Mouse (Mus musculus): Measurements from ENCODE around the gene Mrpl14. TPM values are rescaled to one million over a fixed set of nuclear protein-coding genes. Genes with fewer than 3 reads are reported as not detected.

The Mrpl14 gene
- polyA plus RNA-seq, 1 experiment from 2014 or later = 152 TPM

DNA sequence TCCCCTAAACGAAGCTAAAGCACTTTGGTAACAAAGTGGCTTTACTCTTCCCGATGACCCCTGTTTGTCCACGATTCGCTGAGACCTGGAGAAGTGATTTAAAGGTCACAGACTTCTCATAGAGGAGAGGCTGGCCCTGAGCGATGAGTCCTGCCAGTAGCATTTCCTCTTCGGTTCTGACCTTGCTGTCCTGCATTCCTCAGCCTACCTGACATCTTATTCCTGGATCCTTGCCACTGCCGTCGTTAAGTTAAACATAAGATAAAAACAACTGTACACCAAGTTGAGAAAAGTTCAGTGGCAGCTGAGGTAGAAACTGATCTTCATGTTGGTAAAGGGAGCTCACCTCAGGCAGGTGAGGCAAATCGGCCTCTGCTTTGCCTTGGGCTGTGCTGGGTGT, 3.0 kb downstream of the Mrpl14 start:
- no peak for ATAC-seq (ENCODE audit: insufficient number of reproducible peaks, insufficient read depth, low FRiP score, low TSS enrichment, low read depth)
- Histone ChIP-seq H3K9ac (no peak overlapping the region), H3K36me3 (no peaks in the 10 kb centered on the region), H3K27me3 (no peaks in the 10 kb centered on the region), H3K4me1 (peaks cover 37% of the 10 kb centered on the region), H3K4me3 (no peak overlapping the region), H3K27ac (no peak overlapping the region), H3K9me3 (no peaks in the 10 kb centered on the region), H3K4me2 (no peak overlapping the region)
- WGBS = 87% methylated on average over 9 of the region's 9 CpGs

DNA sequence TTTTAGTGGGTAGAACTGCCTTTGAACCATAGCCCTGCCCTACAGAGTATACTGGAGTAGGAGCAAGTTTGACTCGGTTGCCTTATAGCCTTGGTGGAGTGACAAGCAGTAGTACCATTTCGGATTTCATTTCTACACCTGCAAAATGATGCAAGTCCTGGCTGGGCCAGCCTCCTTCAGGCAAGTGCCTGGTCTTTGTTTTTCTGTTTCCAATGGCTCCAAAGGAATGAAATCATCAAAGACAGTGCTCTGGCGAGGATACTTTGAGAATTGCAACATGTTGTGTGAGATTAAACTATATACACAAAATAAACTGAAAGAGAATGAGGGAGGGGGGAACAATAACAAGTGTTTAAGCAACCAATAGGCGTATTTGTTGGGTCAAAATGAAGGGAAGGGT, 3.9 kb downstream of the Mrpl14 start:
- Histone ChIP-seq H3K27me3 (no peaks in the 10 kb centered on the region), H3K36me3 (no peaks in the 10 kb centered on the region), H3K4me2 (no peak overlapping the region), H3K4me3 (no peak overlapping the region), H3K4me1 (peaks cover 28% of the 10 kb centered on the region), H3K9me3 (no peaks in the 10 kb centered on the region), H3K27ac (no peak overlapping the region), H3K9ac (no peak overlapping the region)
- 87% methylated on average over 4 of the region's 4 CpGs for WGBS
- ATAC-seq (ENCODE audit: insufficient number of reproducible peaks, insufficient read depth, low FRiP score, low TSS enrichment, low read depth) = no peak

DNA sequence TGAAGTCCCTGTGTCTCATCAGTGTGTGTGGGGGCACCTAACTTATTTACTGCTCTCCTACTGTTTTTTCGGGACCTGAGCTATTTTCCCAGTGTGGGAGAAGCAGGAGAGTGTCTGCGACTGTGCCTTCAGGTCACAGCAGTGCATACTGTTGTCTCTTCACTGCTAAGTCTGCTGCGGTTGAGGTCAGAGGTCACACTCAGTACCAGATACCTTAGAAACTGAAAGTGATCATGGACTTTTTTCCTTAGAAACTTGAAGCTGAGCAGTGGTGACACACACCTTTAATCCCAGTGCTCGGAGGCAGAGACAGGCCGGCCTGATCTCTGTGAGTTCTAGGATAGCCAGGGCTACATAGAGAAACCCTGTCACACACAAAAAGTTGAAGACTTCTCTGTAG, 6.0 kb downstream of the Mrpl14 start:
- Histone ChIP-seq H3K27me3 (no peaks in the 10 kb centered on the region), H3K9me3 (no peaks in the 10 kb centered on the region), H3K4me3 (no peak overlapping the region), H3K9ac (no peak overlapping the region), H3K27ac (no peak overlapping the region), H3K36me3 (peaks cover 10% of the 10 kb centered on the region), H3K4me2 (no peak overlapping the region), H3K4me1 (peaks cover 22% of the 10 kb centered on the region)
- WGBS = 64% methylated on average over 5 of the region's 5 CpGs
- no peak for ATAC-seq (ENCODE audit: insufficient number of reproducible peaks, insufficient read depth, low FRiP score, low TSS enrichment, low read depth)

DNA sequence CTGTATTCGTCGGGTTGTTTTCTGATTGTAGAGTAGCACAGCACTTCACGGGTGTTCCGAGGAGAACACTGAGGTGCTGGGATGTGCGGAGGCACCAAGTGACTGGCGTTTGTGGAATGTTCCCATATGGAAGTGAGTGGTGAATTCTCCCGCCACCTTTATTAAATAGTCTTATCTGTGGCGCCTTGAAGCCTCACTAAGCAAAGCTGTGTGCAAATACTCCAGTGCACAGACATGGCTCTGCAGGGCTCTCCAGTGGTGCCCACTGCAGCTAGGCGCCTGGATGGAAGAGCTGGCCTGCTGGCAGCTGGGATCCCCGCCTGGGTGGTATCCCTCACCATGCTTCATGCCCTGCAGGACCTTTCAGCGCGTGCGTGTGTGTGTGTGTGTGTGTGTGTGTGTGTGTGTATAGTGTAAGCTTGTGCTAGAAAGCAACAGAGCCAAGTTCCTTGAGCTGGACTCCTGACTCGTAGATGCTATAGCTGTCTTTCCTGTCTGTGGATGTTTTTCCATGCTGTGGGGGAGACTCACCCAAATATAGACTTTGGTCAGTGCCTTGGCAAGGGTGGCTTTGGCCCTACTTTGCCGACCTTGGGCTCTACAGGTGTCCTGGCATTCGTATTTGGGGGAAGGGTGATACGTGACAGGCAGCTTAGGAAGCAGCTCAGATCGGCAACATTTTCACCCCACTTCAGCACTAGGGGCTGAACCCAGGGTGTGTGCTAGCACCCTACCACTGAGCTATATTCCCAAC, 7.9 kb downstream of the Mrpl14 start:
- ATAC-seq (ENCODE audit: insufficient number of reproducible peaks, insufficient read depth, low FRiP score, low TSS enrichment, low read depth) = no peak

DNA sequence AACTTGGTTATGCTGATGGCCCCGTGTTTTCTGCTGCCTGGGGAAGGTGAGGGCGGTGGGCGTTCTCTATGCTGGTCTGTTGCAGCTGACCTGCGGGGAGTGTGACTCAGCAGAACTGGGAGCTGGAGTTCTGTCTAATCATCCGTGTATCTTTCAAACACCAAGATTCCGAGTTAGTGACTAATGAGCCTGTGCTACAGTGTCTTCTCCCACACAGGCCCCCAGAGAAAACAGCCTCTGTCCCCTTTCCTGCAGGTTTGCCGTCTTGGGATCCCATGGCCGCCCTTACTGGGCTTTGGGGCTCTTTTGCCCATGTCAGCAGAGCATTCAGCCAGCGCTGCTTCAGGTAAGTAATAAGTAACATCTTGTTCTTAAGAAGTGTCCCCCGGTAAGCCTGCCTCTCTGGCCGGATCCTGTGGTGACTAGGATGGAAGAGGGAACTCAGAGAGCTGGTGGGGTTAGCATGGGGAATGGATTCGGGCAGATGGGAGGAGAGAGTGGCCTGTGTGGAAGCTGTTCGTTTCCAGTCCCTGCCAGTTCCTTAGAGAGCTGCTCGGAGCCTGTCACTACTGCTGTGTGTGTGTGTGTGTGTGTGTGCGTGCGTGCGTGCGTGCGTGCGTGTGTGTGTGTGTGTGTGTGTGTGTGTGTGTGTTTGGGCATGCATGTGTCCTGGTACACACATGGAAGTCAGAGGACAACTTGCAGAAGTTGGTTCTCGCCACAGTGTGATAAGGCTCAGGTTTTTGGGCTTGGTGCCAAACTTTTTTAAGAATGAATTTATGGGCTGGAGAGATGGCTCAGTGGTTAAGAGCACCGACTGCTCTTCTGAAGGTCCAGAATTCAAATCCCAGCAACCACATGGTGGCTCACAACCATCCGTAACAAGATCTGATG, 9.4 kb downstream of the Mrpl14 start:
- 77% methylated on average over 23 of the region's 23 CpGs for WGBS
- no peak overlapping the region for H3K27ac ChIP-seq
- no peak for ATAC-seq (ENCODE audit: insufficient number of reproducible peaks, insufficient read depth, low FRiP score, low TSS enrichment, low read depth)

More for the DNA sequence above, 7.9 kb downstream of the Mrpl14 start:
- 82% methylated on average over 18 of the region's 18 CpGs for WGBS
- no peaks in the 10 kb centered on the region for H3K27me3 ChIP-seq
- peaks cover 24% of the 10 kb centered on the region for H3K36me3 ChIP-seq
- no peak overlapping the region for H3K4me3 ChIP-seq
- H3K9me3 ChIP-seq = no peaks in the 10 kb centered on the region
- H3K4me2 ChIP-seq = no peak overlapping the region
- 0 out of 2 replicates have a peak, but pooled peaks cover 10% of the 10 kb centered on the region for H3K4me1 ChIP-seq
- 0 out of 2 replicates have a peak overlapping the region, but pooled peaks have one; percentile 7 for H3K27ac ChIP-seq
- H3K9ac ChIP-seq = no peak overlapping the region

DNA sequence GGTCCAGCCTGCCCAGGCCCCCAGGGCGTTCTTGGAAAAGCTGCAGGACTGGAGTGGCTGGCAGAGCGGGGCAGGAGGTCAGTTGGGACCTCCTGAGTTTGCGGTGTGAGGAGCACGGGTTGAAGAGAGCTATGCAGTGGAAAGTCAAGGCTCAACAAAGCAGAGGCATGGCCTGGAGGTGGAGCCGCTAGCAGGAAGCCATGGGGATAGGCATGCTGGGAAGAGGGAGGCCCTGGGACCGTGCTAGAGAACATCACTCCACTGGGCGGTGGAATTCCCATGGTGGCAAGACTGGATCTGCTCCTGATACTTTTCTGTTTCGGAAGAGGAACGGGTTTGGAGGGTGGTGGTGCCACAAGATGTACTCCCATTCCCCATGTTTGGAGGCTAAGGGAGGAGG, 10.9 kb downstream of the Mrpl14 start:
- Histone ChIP-seq H3K4me2 (no peak overlapping the region), H3K27ac (peak overlapping the region; percentile 23; the same call in 1 of the 2 replicates), H3K9me3 (no peaks in the 10 kb centered on the region), H3K36me3 (peaks cover 32% of the 10 kb centered on the region), H3K27me3 (no peaks in the 10 kb centered on the region), H3K4me1 (peaks cover 27% of the 10 kb centered on the region; the same call in 1 of the 2 replicates), H3K9ac (no peak overlapping the region), H3K4me3 (no peak overlapping the region)
- no peak for ATAC-seq (ENCODE audit: insufficient number of reproducible peaks, insufficient read depth, low FRiP score, low TSS enrichment, low read depth)
- 86% methylated on average over 9 of the region's 9 CpGs for WGBS

More for the DNA sequence above, 9.4 kb downstream of the Mrpl14 start:
- Histone ChIP-seq H3K9me3 (no peaks in the 10 kb centered on the region), H3K4me2 (no peak overlapping the region), H3K4me1 (peaks cover 17% of the 10 kb centered on the region; the same call in 1 of the 2 replicates), H3K36me3 (peaks cover 32% of the 10 kb centered on the region), H3K9ac (0 out of 2 replicates have a peak overlapping the region, but pooled peaks have one; percentile 27), H3K4me3 (no peak overlapping the region), H3K27me3 (no peaks in the 10 kb centered on the region)

DNA sequence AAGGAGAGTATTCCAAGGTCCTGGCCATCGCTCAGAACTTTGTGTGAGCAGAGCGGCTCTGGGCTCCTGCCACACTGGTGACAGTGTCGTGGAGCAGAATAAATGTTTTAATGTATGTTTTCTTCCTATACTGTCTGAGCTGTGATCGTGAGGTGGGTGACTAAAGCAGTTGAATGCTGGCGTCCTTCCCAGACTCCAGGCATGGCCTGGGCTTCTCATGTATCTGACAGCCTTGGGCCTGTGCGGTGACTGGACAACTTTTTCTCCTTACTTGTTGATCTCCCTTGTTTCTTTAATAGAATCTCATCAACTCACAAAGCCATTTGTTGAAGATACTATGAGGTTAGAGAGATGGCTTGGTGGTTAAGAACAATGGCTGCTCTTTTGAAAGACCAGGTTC, 12.2 kb downstream of the Mrpl14 start:
- Histone ChIP-seq H3K27me3 (no peaks in the 10 kb centered on the region), H3K4me1 (peaks cover 22% of the 10 kb centered on the region; the same call in 1 of the 2 replicates), H3K9ac (no peak overlapping the region), H3K4me2 (no peak overlapping the region), H3K4me3 (no peak overlapping the region), H3K27ac (no peak overlapping the region), H3K36me3 (peaks cover 32% of the 10 kb centered on the region), H3K9me3 (no peaks in the 10 kb centered on the region)
- 82% methylated on average over 6 of the region's 6 CpGs for WGBS
- no peak for ATAC-seq (ENCODE audit: insufficient number of reproducible peaks, insufficient read depth, low FRiP score, low TSS enrichment, low read depth)

DNA sequence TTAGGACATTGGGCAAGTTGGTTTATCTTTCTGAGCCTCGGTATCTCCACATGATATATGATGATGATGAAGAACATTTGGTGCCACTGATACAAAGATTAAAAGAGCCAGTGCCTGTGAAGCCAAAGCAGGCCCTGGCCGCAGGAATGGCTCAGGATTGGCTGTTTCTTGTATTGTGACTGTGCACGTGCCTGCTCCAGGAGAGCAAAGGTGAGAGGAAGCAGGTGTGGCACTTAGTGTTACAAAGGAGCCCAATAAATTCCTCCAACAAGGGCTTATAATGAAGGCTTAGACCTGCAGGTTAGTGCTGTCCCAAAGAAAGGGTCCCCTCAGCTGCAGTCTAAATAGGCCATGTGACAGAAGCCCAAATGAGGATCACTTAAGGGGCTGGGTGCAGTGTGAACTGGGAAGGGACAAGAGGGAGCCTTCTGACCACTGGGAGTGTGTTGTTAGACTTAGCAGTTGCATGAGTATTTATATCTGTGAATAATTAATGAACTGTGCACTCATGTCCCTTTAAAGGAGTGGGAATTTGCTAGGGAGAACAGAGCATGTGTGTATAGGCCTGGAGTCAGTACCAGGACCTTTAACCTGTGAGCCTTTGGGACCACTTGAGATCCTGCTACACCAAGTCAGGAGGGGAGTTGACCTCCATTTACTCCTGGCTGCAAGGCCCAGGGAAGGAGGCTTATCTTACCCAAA, 13.1 kb downstream of the Mrpl14 start:
- 94% methylated on average over 3 of the region's 3 CpGs for WGBS
- H3K4me3 ChIP-seq = no peak overlapping the region
- H3K4me1 ChIP-seq = peaks cover 17% of the 10 kb centered on the region; the same call in 1 of the 2 replicates
- H3K4me2 ChIP-seq = no peak overlapping the region
- no peak overlapping the region for H3K9ac ChIP-seq
- H3K27me3 ChIP-seq = no peaks in the 10 kb centered on the region
- no peak for ATAC-seq (ENCODE audit: insufficient number of reproducible peaks, insufficient read depth, low FRiP score, low TSS enrichment, low read depth)
- H3K9me3 ChIP-seq = no peaks in the 10 kb centered on the region
- H3K36me3 ChIP-seq = peaks cover 32% of the 10 kb centered on the region
- H3K27ac ChIP-seq = no peak overlapping the region

DNA sequence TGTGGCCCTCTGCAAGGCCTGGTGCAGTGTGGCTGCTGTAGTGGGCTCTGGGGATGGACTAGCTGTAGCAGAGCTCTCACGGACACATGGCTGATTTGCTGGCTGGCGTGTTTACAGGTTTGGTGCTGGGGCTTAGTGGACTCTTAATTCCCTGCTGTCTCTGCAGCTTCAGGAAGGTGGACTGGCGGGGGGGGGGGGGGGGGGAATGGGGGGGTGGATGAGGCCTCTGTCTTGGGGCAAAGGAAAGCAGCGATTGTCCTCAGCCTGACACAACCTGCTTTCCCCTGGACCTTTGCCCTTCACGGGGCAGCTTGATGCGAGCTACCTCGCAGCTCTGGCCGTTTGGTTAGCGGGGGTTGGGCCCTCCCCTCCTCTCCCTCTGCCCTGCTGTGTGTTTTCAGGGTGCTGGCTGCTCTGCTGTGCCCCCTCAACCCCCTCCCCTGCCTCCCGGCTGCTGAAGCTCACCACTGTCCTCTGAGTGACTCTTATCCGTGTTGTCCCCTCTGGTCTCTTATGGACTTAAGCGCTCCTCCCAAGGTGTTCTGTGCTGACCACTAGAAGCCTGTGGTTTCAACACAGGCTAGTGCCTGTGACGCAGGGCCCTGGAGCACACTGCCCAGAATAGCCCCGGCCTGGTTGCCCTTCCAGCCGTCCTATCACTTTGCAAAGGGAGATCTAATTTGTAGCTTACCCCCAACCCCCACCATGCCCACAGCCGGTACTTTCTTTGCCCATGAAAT, 14.5 kb downstream of the Mrpl14 start:
- H3K4me3 ChIP-seq = no peak overlapping the region
- 54% methylated on average over 9 of the region's 16 CpGs for WGBS
- no peak overlapping the region for H3K4me2 ChIP-seq
- no peaks in the 10 kb centered on the region for H3K27me3 ChIP-seq
- no peaks in the 10 kb centered on the region for H3K9me3 ChIP-seq
- H3K27ac ChIP-seq = peak overlapping the region; percentile 34; the same call in 1 of the 2 replicates
- H3K36me3 ChIP-seq = peaks cover 32% of the 10 kb centered on the region
- ATAC-seq (ENCODE audit: insufficient number of reproducible peaks, insufficient read depth, low FRiP score, low TSS enrichment, low read depth) = no peak
- 0 out of 2 replicates have a peak overlapping the region, but pooled peaks have one; percentile 40 for H3K9ac ChIP-seq
- peaks cover 17% of the 10 kb centered on the region; the same call in 1 of the 2 replicates for H3K4me1 ChIP-seq

DNA sequence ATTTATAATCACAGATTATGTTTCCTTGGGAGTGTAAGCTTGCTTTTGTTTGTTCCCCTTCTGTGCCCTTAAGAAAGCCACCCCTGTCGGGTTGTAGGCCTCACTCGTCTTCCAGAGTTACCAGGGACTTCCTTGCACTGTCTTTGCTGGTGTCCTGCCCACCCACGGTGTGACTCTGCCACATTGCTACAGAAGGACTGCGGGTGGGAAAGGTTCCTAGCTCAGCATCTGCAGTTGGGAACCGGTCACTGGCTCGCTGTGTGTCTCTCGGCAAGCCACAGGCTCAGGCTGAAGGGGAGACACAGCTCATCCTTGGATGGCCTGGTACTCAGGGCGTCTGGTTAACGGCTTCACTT, 15.1 kb downstream of the Mrpl14 start:
- Histone ChIP-seq H3K27ac (peak overlapping the region; percentile 34; the same call in 1 of the 2 replicates), H3K4me2 (no peak overlapping the region), H3K9ac (0 out of 2 replicates have a peak overlapping the region, but pooled peaks have one; percentile 40), H3K27me3 (no peaks in the 10 kb centered on the region), H3K9me3 (no peaks in the 10 kb centered on the region), H3K36me3 (peaks cover 31% of the 10 kb centered on the region), H3K4me1 (peaks cover 17% of the 10 kb centered on the region; the same call in 1 of the 2 replicates), H3K4me3 (no peak overlapping the region)
- whole genome bisulfite sequencing = 59% methylated on average over 9 of the region's 9 CpGs
- no peak for ATAC-seq (ENCODE audit: insufficient number of reproducible peaks, insufficient read depth, low FRiP score, low TSS enrichment, low read depth)
